Comparison of ENCODE assay signal across 8 mouse cellular contexts in the genomic region with DNA sequence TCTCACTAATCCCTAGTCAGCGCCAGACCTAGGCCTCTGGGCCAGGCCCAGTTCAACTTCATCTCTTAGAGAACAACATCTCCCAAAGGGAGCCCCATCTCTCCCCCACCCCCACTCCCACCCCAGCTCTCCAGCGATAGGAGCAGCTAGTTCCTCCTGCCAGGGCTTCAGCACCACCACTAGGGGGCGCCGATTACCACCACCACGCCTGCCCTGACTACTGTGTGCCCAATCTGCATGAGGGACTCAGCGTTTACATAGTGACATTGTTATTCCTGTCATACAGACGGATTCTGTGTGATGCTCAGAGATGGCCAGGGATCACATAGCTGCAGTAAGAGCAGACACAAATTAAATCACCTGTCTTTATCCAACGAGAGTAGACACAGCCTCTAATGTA. TPM values are rescaled to one million over a fixed set of nuclear protein-coding genes. Genes with fewer than 3 reads are reported as not detected.
DNase-seq lines count a peak whose midpoint lies in the region.

No protein-coding gene starts in this region.

- peak; percentile 48 to 76 for DNase-seq in adrenal gland, adult (ENCODE audit: inconsistent age in 2 of 2, low spot score in 1 of 2)
- no peak for DNase-seq in adrenal gland, postnatal 4 days (ENCODE audit: low spot score in 2 of 2)
- peak; percentile 33 for DNase-seq in ovary, postnatal 36 days (ENCODE audit: low spot score)
- no peak for DNase-seq in ovary, postnatal 14 days (ENCODE audit: low spot score)
- peak; percentile 37 to 75 for DNase-seq in kidney, postnatal 36 days
- peak; percentile 60 for DNase-seq in retina, postnatal 1 day
- DNase-seq in cerebellum, adult 8-10 months, result no peak
- DNase-seq in right cerebral cortex, postnatal 14 days, result no peak

RNA-seq across cellular contexts. Expression of a gene that starts 12.3 kb away (rescaled TPM):
- total RNA-seq in adrenal gland, postnatal 4 days (2021), result 10 to 100 TPM; 61.3 to 64.8 TPM

RNA-seq across cellular contexts. Expression of a gene that starts 17.4 kb away (rescaled TPM):
- total RNA-seq in adrenal gland, postnatal 4 days (2021), result 10 to 100 TPM; 60.8 to 73.6 TPM

RNA-seq across cellular contexts. Expression of a gene that starts 47.6 kb away (rescaled TPM):
- 10 to 100 TPM; 89.0 to 93.6 TPM for total RNA-seq in adrenal gland, postnatal 4 days (2021)

Comparison
In these comparisons a context has a peak if more than half of its experiments do, and no peak if none do; other contexts are left out.
1. DNase-seq: peak in adrenal gland, adult (2 of 2), ovary, postnatal 36 days (single experiment), kidney, postnatal 36 days (2 of 2) and retina, postnatal 1 day (single experiment); none in adrenal gland, postnatal 4 days (0 of 2), ovary, postnatal 14 days (single experiment), cerebellum, adult 8-10 months (single experiment) and right cerebral cortex, postnatal 14 days (single experiment).